Mouse (Mus musculus) limb, embryonic 12.5 days (tissue): ENCODE measurements around the gene Nos1ap. TPM values are rescaled to one million over a fixed set of nuclear protein-coding genes. Genes with fewer than 3 reads are reported as not detected.

Experiments
- ATAC-seq: fragments of 200-750 bp; cut with Nextera tagmentation; 2 replicates; pipeline ENCODE4 v1.8.0; 2017; ENCODE audit warnings: low read depth, moderate TSS enrichment; ENCODE audit not compliant: insufficient number of reproducible peaks, insufficient read depth, low FRiP score, low TSS enrichment
- H3K27ac ChIP-seq: fragments of 300-500 bp; sonication (generic); 2 replicates; pipeline ENCODE4 v1.5.1; 2016; ENCODE audit warnings: mild to moderate bottlenecking, moderate library complexity
- H3K27me3 ChIP-seq: fragments of 300-500 bp; sonication (generic); 2 replicates; pipeline ENCODE4 v1.6.1; 2016; ENCODE audit warnings: mild to moderate bottlenecking, moderate library complexity
- H3K36me3 ChIP-seq: fragments of 300-500 bp; sonication (generic); 2 replicates; pipeline ENCODE4 v1.6.1; 2016; ENCODE audit warnings: mild to moderate bottlenecking, moderate library complexity
- H3K4me1 ChIP-seq: fragments of 300-500 bp; sonication (generic); replicated peaks from 2 replicates; pipeline ENCODE4 v1.6.1; 2016
- H3K4me2 ChIP-seq: fragments of 300-500 bp; sonication (generic); 2 replicates; pipeline ENCODE4 v1.6.1; 2016; ENCODE audit warnings: mild to moderate bottlenecking, moderate library complexity
- H3K4me3 ChIP-seq: fragments of 300-500 bp; sonication (generic); replicated peaks from 2 replicates; pipeline ENCODE4 v1.5.1; 2016; ENCODE audit warnings: mild to moderate bottlenecking
- H3K9ac ChIP-seq: fragments of 300-500 bp; sonication (generic); replicated peaks from 2 replicates; pipeline ENCODE4 v1.6.1; 2016; ENCODE audit warnings: mild to moderate bottlenecking, moderate library complexity
- H3K9me3 ChIP-seq: fragments of 300-500 bp; sonication (generic); 2 replicates; pipeline ENCODE4 v1.6.1; 2016; ENCODE audit warnings: mild to moderate bottlenecking, moderate library complexity
- WGBS: fragments of 180-500 bp; shearing (Covaris S2); methylation state at CpG from one replicate; pipeline ENCODE4 v1.1.7; 2016; 5-methylcytosine and 5-hydroxymethylcytosine counted together
- polyA plus RNA-seq: library from polyadenylated mRNA; unstranded; fragments of >200 nt; fragmentation: Nextera tagmentation; extraction: Ambion mirVana; gene quantifications from 2 replicates; pipeline ENCODE4 v1.2.1, GENCODE M21; 2016

Gene Nos1ap
- polyA plus RNA-seq, 1 experiment from 2014 or later, result 9.1 TPM

- no peak overlapping the region for H3K9ac ChIP-seq
- H3K36me3 ChIP-seq, result no peaks in the 10 kb centered on the region
- ATAC-seq, result no peak
- H3K9me3 ChIP-seq, result no peaks in the 10 kb centered on the region
- no peaks in the 10 kb centered on the region for H3K27me3 ChIP-seq
- WGBS, result 89% methylated on average over 3 of the region's 3 CpGs
- H3K27ac ChIP-seq, result no peak overlapping the region
- H3K4me2 ChIP-seq, result no peak overlapping the region
- H3K4me3 ChIP-seq, result no peak overlapping the region
- peaks cover 4% of the 10 kb centered on the region; the same call in 1 of the 2 replicates for H3K4me1 ChIP-seq
These were observed 21.0 kb upstream of the Nos1ap start for GRCm38 (mm10) chr1:170610695-170611094.

- Histone ChIP-seq H3K4me1 (peaks cover 6% of the 10 kb centered on the region), H3K27me3 (no peaks in the 10 kb centered on the region), H3K4me2 (no peak overlapping the region), H3K27ac (no peak overlapping the region), H3K4me3 (no peak overlapping the region), H3K9me3 (no peaks in the 10 kb centered on the region), H3K36me3 (no peaks in the 10 kb centered on the region), H3K9ac (no peak overlapping the region)
- WGBS, result 78% methylated on average over 3 of the region's 3 CpGs
- no peak for ATAC-seq
These were observed 20.6 kb upstream of the Nos1ap start for GRCm38 (mm10) chr1:170610289-170610688.

GRCm38 (mm10) chr1:170609872-170610271, 20.2 kb upstream of the Nos1ap start:
- Histone ChIP-seq H3K4me2 (no peak overlapping the region), H3K4me1 (peaks cover 10% of the 10 kb centered on the region), H3K9ac (no peak overlapping the region), H3K4me3 (no peak overlapping the region), H3K27ac (no peak overlapping the region), H3K27me3 (no peaks in the 10 kb centered on the region), H3K36me3 (no peaks in the 10 kb centered on the region), H3K9me3 (no peaks in the 10 kb centered on the region)
- 79% methylated on average over 7 of the region's 7 CpGs for WGBS
- ATAC-seq, result no peak

GRCm38 (mm10) chr1:170608461-170609071, 18.9 kb upstream of the Nos1ap start:
- no peaks in the 10 kb centered on the region for H3K9me3 ChIP-seq
- no peak overlapping the region for H3K9ac ChIP-seq
- H3K27ac ChIP-seq, result no peak overlapping the region
- H3K4me1 ChIP-seq, result peaks cover 13% of the 10 kb centered on the region
- ATAC-seq, result no peak
- no peak overlapping the region for H3K4me3 ChIP-seq
- WGBS, result 90% methylated on average over 3 of the region's 3 CpGs
- H3K36me3 ChIP-seq, result no peaks in the 10 kb centered on the region
- 0 out of 2 replicates have a peak, but pooled peaks cover 1% of the 10 kb centered on the region for H3K27me3 ChIP-seq
- H3K4me2 ChIP-seq, result no peak overlapping the region

- Histone ChIP-seq H3K27ac (no peak overlapping the region), H3K36me3 (no peaks in the 10 kb centered on the region), H3K4me2 (no peak overlapping the region), H3K27me3 (0 out of 2 replicates have a peak, but pooled peaks cover 3% of the 10 kb centered on the region), H3K9me3 (no peaks in the 10 kb centered on the region), H3K4me3 (no peak overlapping the region), H3K9ac (no peak overlapping the region), H3K4me1 (peaks cover 13% of the 10 kb centered on the region)
- ATAC-seq, result no peak
- 92% methylated on average over 8 of the region's 8 CpGs for WGBS
These were observed 17.7 kb upstream of the Nos1ap start for GRCm38 (mm10) chr1:170607231-170607917.

- H3K36me3 ChIP-seq, result no peaks in the 10 kb centered on the region
- peak overlapping the region; percentile 62 for H3K27ac ChIP-seq
- WGBS, result 36% methylated on average over 21 of the region's 21 CpGs
- no peak overlapping the region for H3K4me3 ChIP-seq
- H3K27me3 ChIP-seq, result 0 out of 2 replicates have a peak, but pooled peaks cover 3% of the 10 kb centered on the region
- H3K4me1 ChIP-seq, result peaks cover 13% of the 10 kb centered on the region
- no peaks in the 10 kb centered on the region for H3K9me3 ChIP-seq
- H3K4me2 ChIP-seq, result peak overlapping the region; percentile 6; the same call in 1 of the 2 replicates
- peak; percentile 87 for ATAC-seq
- no peak overlapping the region for H3K9ac ChIP-seq
These were observed 15.8 kb upstream of the Nos1ap start for GRCm38 (mm10) chr1:170605228-170606001.

GRCm38 (mm10) chr1:170594575-170594974, 4.9 kb upstream of the Nos1ap start:
- peaks cover 8% of the 10 kb centered on the region; the same call in 1 of the 2 replicates for H3K9me3 ChIP-seq
- no peaks in the 10 kb centered on the region for H3K27me3 ChIP-seq
- H3K4me3 ChIP-seq, result no peak overlapping the region
- no peak overlapping the region for H3K9ac ChIP-seq
- H3K4me2 ChIP-seq, result no peak overlapping the region
- H3K27ac ChIP-seq, result no peak overlapping the region
- 93% methylated on average over 7 of the region's 7 CpGs for WGBS
- H3K4me1 ChIP-seq, result no peaks in the 10 kb centered on the region
- no peaks in the 10 kb centered on the region for H3K36me3 ChIP-seq
- ATAC-seq, result no peak

GRCm38 (mm10) chr1:170590531-170590930, 870 bp upstream of the Nos1ap start:
- H3K4me1 ChIP-seq, result peaks cover 14% of the 10 kb centered on the region
- WGBS, result 64% methylated on average over 4 of the region's 4 CpGs
- H3K9ac ChIP-seq, result no peak overlapping the region
- H3K4me2 ChIP-seq, result no peak overlapping the region
- H3K9me3 ChIP-seq, result peaks cover 2% of the 10 kb centered on the region; the same call in 1 of the 2 replicates
- H3K27ac ChIP-seq, result no peak overlapping the region
- no peak for ATAC-seq
- H3K4me3 ChIP-seq, result no peak overlapping the region
- no peaks in the 10 kb centered on the region for H3K27me3 ChIP-seq
- H3K36me3 ChIP-seq, result peaks cover under 1% of the 10 kb centered on the region; the same call in 1 of the 2 replicates

GRCm38 (mm10) chr1:170590041-170590360, 340 bp upstream of the Nos1ap start:
- Histone ChIP-seq H3K4me3 (peak overlapping the region; percentile 80), H3K9ac (peak overlapping the region; percentile 87), H3K4me1 (peaks cover 14% of the 10 kb centered on the region), H3K27ac (no peak overlapping the region), H3K4me2 (peak overlapping the region; percentile 93), H3K27me3 (no peaks in the 10 kb centered on the region), H3K36me3 (peaks cover 4% of the 10 kb centered on the region; the same call in 1 of the 2 replicates), H3K9me3 (peaks cover 1% of the 10 kb centered on the region; the same call in 1 of the 2 replicates)
- 3% methylated on average over 11 of the region's 11 CpGs for WGBS
- no peak for ATAC-seq

GRCm38 (mm10) chr1:170588879-170589218, 812 bp downstream of the Nos1ap start:
- H3K4me1 ChIP-seq, result peaks cover 14% of the 10 kb centered on the region
- H3K36me3 ChIP-seq, result peaks cover 4% of the 10 kb centered on the region; the same call in 1 of the 2 replicates
- ATAC-seq, result no peak
- no peaks in the 10 kb centered on the region; the same call in 1 of the 2 replicates for H3K9me3 ChIP-seq
- no peaks in the 10 kb centered on the region for H3K27me3 ChIP-seq
- peak overlapping the region; percentile 87 for H3K9ac ChIP-seq
- H3K27ac ChIP-seq, result no peak overlapping the region
- WGBS, result 5% methylated on average over 8 of the region's 8 CpGs
- H3K4me2 ChIP-seq, result peak overlapping the region; percentile 93
- H3K4me3 ChIP-seq, result peak overlapping the region; percentile 80

- H3K36me3 ChIP-seq, result peaks cover 4% of the 10 kb centered on the region; the same call in 1 of the 2 replicates
- 0 out of 2 replicates have a peak overlapping the region, but pooled peaks have one; percentile 8 for H3K9ac ChIP-seq
- no peak overlapping the region for H3K27ac ChIP-seq
- no peaks in the 10 kb centered on the region for H3K27me3 ChIP-seq
- peak overlapping the region; percentile 93 for H3K4me2 ChIP-seq
- WGBS, result 31% methylated on average over 6 of the region's 6 CpGs
- peak overlapping the region; percentile 80 for H3K4me3 ChIP-seq
- no peak for ATAC-seq
- H3K9me3 ChIP-seq, result no peaks in the 10 kb centered on the region; the same call in 1 of the 2 replicates
- peaks cover 14% of the 10 kb centered on the region for H3K4me1 ChIP-seq
These were observed 1.3 kb downstream of the Nos1ap start for GRCm38 (mm10) chr1:170588353-170588752.
